Mouse (Mus musculus) hindbrain, embryonic 16.5 days (tissue): ENCODE results near the gene Unc93a. TPM values are rescaled to one million over a fixed set of nuclear protein-coding genes. Genes with fewer than 3 reads are reported as not detected.
"Not testable (repeated sequence)": the region's sequence is repeated elsewhere in the genome, so short reads cannot be mapped to it uniquely, and the experiment has no call there.

Experiments
- ATAC-seq: fragments of 200-750 bp; cut with Nextera tagmentation; 2 replicates; pipeline ENCODE4 v1.8.0; 2017; ENCODE audit warnings: moderate TSS enrichment, moderate library complexity
- H3K27ac ChIP-seq: fragments of 300-500 bp; sonication (generic); 2 replicates; pipeline ENCODE4 v1.5.1; 2014; ENCODE audit warnings: low read depth, mild to moderate bottlenecking, control low read depth, low read length, moderate library complexity
- H3K27me3 ChIP-seq: fragments of 300-500 bp; sonication (generic); replicated peaks from 2 replicates; pipeline ENCODE4 v1.6.1; 2014; ENCODE audit warnings: low read length; ENCODE audit not compliant: control insufficient read depth, insufficient read depth
- H3K36me3 ChIP-seq: fragments of 300-500 bp; sonication (generic); 2 replicates; pipeline ENCODE4 v1.6.1; 2014; ENCODE audit warnings: mild to moderate bottlenecking, low read length, moderate library complexity, mixed read lengths; ENCODE audit not compliant: control insufficient read depth, insufficient read depth
- H3K4me1 ChIP-seq: fragments of 300-500 bp; sonication (generic); 2 replicates; pipeline ENCODE4 v1.6.1; 2014; ENCODE audit warnings: low read depth, low read length; ENCODE audit not compliant: control insufficient read depth, insufficient read depth
- H3K4me2 ChIP-seq: fragments of 300-500 bp; sonication (generic); 2 replicates; pipeline ENCODE4 v1.6.1; 2014; ENCODE audit warnings: mild to moderate bottlenecking, low read length, control low read depth, moderate library complexity
- H3K4me3 ChIP-seq: fragments of 300-500 bp; sonication (generic); 2 replicates; pipeline ENCODE4 v1.5.1; 2014; ENCODE audit warnings: mild to moderate bottlenecking, low read length, control low read depth, moderate library complexity
- H3K9ac ChIP-seq: fragments of 300-500 bp; sonication (generic); 2 replicates; pipeline ENCODE4 v1.6.1; 2014; ENCODE audit warnings: low read depth, mild to moderate bottlenecking, control low read depth, low read length, moderate library complexity
- H3K9me3 ChIP-seq: fragments of 300-500 bp; sonication (generic); 2 replicates; pipeline ENCODE4 v1.6.1; 2014; ENCODE audit warnings: mild to moderate bottlenecking, low read length, moderate library complexity; ENCODE audit not compliant: control insufficient read depth
- WGBS: fragments of 180-500 bp; shearing (Covaris S2); extraction: QIAGEN DNeasy Blood & Tissue Kit; methylation state at CpG from one replicate; pipeline ENCODE4 v1.1.7; 2014; 5-methylcytosine and 5-hydroxymethylcytosine counted together
- polyA plus RNA-seq: library from polyadenylated mRNA; unstranded; fragments of >200 nt; fragmentation: Nextera tagmentation; extraction: Ambion mirVana; gene quantifications from 2 replicates; pipeline ENCODE4 v1.2.1, GENCODE M21; 2015

Gene Unc93a
- polyA plus RNA-seq, 1 experiment from 2014 or later, result not detected

DNA sequence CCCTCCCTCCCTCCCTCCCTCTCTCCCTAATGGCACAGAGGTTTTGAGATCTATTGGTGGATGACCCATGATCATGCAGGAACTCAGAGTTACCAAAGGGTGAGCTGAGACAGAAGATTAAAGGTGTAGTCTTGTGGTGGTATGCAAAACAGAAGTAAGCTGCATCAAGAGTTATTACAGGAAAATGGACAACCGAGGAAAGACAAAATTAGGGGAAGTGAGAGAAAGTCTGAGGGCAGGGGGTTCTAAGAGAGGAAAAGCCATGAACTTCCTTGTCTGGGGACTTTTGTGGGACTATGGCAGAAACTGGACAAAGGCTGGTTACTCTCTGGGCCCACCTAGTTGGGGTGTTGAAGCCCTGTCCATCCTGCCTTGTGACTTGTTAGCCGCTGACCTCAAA, 11.1 kb upstream of the Unc93a start:
- not testable (repeated sequence) for H3K4me3 ChIP-seq, H3K4me2 ChIP-seq, H3K27me3 ChIP-seq, H3K9ac ChIP-seq, H3K4me1 ChIP-seq, H3K27ac ChIP-seq, ATAC-seq, H3K9me3 ChIP-seq, H3K36me3 ChIP-seq
- WGBS, result no CpG with 5 or more reads among the region's 2 CpGs

- H3K27ac ChIP-seq, H3K9me3 ChIP-seq, H3K4me1 ChIP-seq, H3K27me3 ChIP-seq, H3K4me2 ChIP-seq, H3K36me3 ChIP-seq, H3K9ac ChIP-seq, H3K4me3 ChIP-seq: not testable (repeated sequence)
- ATAC-seq, result 0 out of 2 replicates have a peak, but pooled peaks have one; percentile 44
- WGBS, result 78% methylated on average over 1 of the region's 6 CpGs
Observed at GRCm38 (mm10) chr17:13135356-13135755, 3.7 kb upstream of the Unc93a start.

GRCm38 (mm10) chr17:13132352-13132751, 742 bp upstream of the Unc93a start:
- ATAC-seq, H3K9ac ChIP-seq, H3K9me3 ChIP-seq, H3K4me2 ChIP-seq, H3K27me3 ChIP-seq, H3K27ac ChIP-seq, H3K36me3 ChIP-seq, H3K4me1 ChIP-seq, H3K4me3 ChIP-seq: not testable (repeated sequence)
- WGBS, result 74% methylated on average over 8 of the region's 8 CpGs

DNA sequence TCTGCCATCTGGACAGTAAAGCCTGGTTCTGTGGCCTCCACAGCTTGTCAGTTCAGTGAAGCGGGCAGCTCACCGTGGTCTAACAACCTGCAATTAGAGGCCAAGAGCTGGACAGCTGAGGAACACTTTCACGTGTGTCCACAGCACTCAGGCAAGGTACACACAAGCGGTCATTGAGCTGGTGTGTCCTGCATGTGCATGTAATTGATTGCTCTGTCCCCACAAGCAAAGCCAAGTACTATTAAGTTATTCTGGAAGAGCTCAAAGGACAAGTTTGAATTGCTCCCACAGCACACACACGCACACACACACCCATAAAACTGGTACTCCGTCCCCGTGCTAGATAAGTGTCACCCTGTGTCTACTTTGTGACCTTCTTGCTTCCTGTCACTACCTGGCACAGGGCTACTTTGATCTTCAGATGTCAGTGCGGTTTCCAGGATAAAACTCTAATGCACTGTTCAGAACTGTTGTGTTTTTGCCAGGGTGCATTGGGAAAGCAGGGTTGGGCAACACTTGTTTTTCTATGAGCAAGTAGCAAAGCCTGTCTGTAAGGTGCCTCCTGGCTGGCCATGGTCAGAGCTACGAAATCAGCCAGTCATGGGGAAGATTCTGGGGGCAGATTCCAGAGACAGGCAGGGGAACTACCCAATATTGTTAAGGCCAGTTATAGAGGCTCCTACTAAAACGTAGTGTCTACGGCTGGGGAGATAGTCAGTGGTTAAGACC, 1.7 kb downstream of the Unc93a start:
- not testable (repeated sequence) for ATAC-seq, H3K4me1 ChIP-seq, H3K9ac ChIP-seq, H3K4me2 ChIP-seq, H3K27ac ChIP-seq, H3K36me3 ChIP-seq, H3K27me3 ChIP-seq, H3K9me3 ChIP-seq, H3K4me3 ChIP-seq
- 81% methylated on average over 6 of the region's 11 CpGs for WGBS

DNA sequence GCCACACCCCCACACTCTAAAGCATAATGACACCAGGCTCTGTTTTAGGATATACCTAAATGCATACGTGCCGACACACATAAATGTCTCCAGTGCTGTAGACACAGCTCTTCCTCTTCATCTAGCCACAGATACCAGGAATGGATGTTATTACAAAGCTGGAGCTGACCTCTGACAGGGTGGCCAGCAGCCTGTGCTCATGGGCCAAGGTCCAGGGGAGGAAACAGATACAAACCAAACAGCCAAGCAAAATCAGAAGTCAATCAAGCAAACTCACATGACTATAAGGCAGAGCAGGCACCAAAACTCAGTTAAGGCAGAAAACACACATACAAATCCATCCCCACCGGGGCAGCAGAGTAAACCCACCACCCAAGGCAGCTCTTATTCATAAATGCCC, 2.3 kb downstream of the Unc93a start:
- not testable (repeated sequence) for H3K27ac ChIP-seq, H3K4me3 ChIP-seq, H3K4me1 ChIP-seq, ATAC-seq, H3K27me3 ChIP-seq, H3K4me2 ChIP-seq, H3K9me3 ChIP-seq, H3K9ac ChIP-seq, H3K36me3 ChIP-seq
- no CpG with 5 or more reads among the region's 3 CpGs for WGBS

DNA sequence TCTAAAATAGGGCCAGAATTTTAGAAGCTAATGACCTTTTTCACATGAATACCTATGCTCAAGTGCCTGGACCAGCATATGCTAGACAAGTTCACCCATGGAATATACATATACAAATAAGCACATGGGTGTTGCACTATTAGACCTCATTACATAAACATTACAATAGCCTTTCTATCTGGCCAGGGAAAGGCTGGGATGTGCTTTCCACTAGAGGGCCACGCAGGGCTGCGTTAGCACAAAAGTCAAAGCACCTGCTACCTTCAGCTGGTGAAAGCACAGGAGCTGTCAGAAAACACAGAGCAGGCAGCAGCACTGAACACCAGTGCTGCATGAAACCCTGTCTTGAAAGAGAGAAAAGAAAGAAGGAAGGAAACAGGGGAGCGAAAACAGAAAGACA, 7.4 kb downstream of the Unc93a start:
- WGBS, result 26% methylated on average over 2 of the region's 3 CpGs

GRCm38 (mm10) chr17:13123308-13124038, 8.1 kb downstream of the Unc93a start:
- not testable (repeated sequence) for H3K27me3 ChIP-seq, H3K4me2 ChIP-seq, H3K9me3 ChIP-seq, H3K4me3 ChIP-seq, H3K36me3 ChIP-seq, H3K4me1 ChIP-seq, H3K27ac ChIP-seq, H3K9ac ChIP-seq
- ATAC-seq, result peak; percentile 30
- 100% methylated on average over 2 of the region's 5 CpGs for WGBS

More for the DNA sequence above, 7.4 kb downstream of the Unc93a start:
- not testable (repeated sequence) for H3K9ac ChIP-seq, H3K36me3 ChIP-seq, H3K4me1 ChIP-seq, H3K4me3 ChIP-seq, H3K27ac ChIP-seq, H3K27me3 ChIP-seq, H3K9me3 ChIP-seq, H3K4me2 ChIP-seq
- ATAC-seq, result peak; percentile 63; the same call in 1 of the 2 replicates

DNA sequence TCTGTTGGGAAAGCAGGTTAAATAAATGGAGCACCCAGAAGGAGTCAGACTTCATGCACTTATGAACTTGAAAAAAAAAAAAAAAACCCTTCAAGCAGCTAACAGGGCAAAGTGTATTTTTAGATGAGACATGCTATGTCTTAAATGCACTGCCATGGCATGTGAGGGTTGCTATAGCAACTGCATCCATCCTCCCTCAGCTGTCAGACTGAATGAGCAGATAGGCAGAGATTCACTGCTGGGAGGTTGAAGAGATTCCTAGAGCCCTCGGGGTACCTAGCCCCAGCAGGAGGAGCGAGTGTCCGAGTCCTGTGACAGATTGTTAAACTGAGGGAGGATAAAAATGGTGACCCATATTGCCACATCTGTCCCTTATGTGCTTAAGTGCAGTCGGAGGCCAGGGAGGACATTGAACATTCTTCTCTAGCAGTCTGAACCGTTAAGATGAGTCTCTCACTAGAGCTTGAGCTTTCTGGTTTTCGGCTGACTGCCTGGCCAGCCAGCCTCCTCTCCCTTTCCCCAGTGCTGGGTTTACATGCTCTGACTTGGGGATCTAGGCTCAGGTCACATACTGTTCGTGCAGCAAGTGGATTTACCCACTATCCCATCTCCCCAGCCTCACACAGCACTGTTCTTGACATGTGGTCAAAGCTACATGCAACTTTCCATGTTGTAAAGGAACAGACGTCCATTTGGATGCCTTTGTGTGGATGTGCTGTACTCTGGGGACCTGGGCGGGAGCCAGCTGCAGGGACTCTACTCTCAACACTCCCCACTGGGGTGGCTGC, 18.9 kb downstream of the Unc93a start:
- not testable (repeated sequence) for H3K36me3 ChIP-seq, H3K4me1 ChIP-seq, H3K9ac ChIP-seq, H3K4me2 ChIP-seq, H3K27ac ChIP-seq, H3K27me3 ChIP-seq, H3K9me3 ChIP-seq, H3K4me3 ChIP-seq
- 56% methylated on average over 2 of the region's 9 CpGs for WGBS
- ATAC-seq, result peak; percentile 89

DNA sequence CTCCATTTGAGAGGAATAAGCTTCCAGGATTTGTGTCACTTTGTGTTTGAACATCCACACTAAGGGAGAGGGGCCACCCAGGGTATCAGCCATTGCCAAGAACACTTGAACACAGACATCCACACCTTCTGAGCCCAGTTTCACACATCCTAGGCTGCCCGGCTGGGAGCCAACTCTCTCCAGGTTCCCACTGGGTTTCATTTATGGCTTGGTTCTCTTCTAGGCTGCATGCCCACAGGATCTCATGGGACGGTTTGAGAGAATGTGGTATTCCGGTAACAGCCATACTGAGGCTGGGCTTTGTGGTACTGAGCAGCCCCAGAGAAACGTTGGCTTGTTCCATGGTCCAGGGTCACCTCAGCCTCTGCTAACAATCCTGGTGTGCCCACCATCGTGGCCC, 25.0 kb downstream of the Unc93a start:
- H3K4me2 ChIP-seq, H3K9me3 ChIP-seq, H3K9ac ChIP-seq, ATAC-seq, H3K27me3 ChIP-seq, H3K4me1 ChIP-seq, H3K36me3 ChIP-seq, H3K27ac ChIP-seq, H3K4me3 ChIP-seq: not testable (repeated sequence)
- 82% methylated on average over 4 of the region's 5 CpGs for WGBS
